Mouse (Mus musculus) neural tube, embryonic 14.5 days (tissue): ENCODE results near the gene Tmem181a. TPM values are rescaled to one million over a fixed set of nuclear protein-coding genes. Genes with fewer than 3 reads are reported as not detected.
"Not testable (repeated sequence)": the region's sequence is repeated elsewhere in the genome, so short reads cannot be mapped to it uniquely, and the experiment has no call there.

Experiments
- ATAC-seq: fragments of 200-750 bp; cut with Nextera tagmentation; 2 replicates; pipeline ENCODE4 v1.8.0; 2017; ENCODE audit warnings: low read depth, mild to moderate bottlenecking, moderate TSS enrichment, moderate library complexity
- H3K27ac ChIP-seq: fragments of 300-500 bp; sonication (generic); 2 replicates; pipeline ENCODE4 v1.5.1; 2014; ENCODE audit warnings: low read depth, mild to moderate bottlenecking, control low read depth, low read length, moderate library complexity, mixed read lengths
- H3K27me3 ChIP-seq: fragments of 300-500 bp; sonication (generic); 2 replicates; pipeline ENCODE4 v1.6.1; 2014; ENCODE audit warnings: low read length; ENCODE audit not compliant: control insufficient read depth, insufficient read depth
- H3K36me3 ChIP-seq: fragments of 300-500 bp; sonication (generic); 2 replicates; pipeline ENCODE4 v1.6.1; 2014; ENCODE audit warnings: low read length, mixed read lengths; ENCODE audit not compliant: control insufficient read depth, insufficient read depth
- H3K4me1 ChIP-seq: fragments of 300-500 bp; sonication (generic); 2 replicates; pipeline ENCODE4 v1.6.1; 2014; ENCODE audit warnings: low read length; ENCODE audit not compliant: control insufficient read depth, insufficient read depth
- H3K4me2 ChIP-seq: fragments of 300-500 bp; sonication (generic); 2 replicates; pipeline ENCODE4 v1.6.1; 2014; ENCODE audit warnings: mild to moderate bottlenecking, low read depth, low read length, control low read depth
- H3K4me3 ChIP-seq: fragments of 300-500 bp; sonication (generic); 2 replicates; pipeline ENCODE4 v1.5.1; 2014; ENCODE audit warnings: low read depth, low read length, control low read depth, mixed read lengths
- H3K9ac ChIP-seq: fragments of 300-500 bp; sonication (generic); replicated peaks from 2 replicates; pipeline ENCODE4 v1.6.1; 2014; ENCODE audit warnings: low read depth, mild to moderate bottlenecking, control low read depth, low read length, mixed read lengths
- H3K9me3 ChIP-seq: fragments of 300-500 bp; sonication (generic); 2 replicates; pipeline ENCODE4 v1.6.1; 2016; ENCODE audit warnings: low read length; ENCODE audit not compliant: control insufficient read depth
- WGBS: fragments of 180-500 bp; shearing (Covaris S2); extraction: QIAGEN DNeasy Blood & Tissue Kit; methylation state at CpG from one replicate; pipeline ENCODE4 v1.1.7; 2014; 5-methylcytosine and 5-hydroxymethylcytosine counted together
- polyA plus RNA-seq: library from polyadenylated mRNA; unstranded; fragments of >200 nt; fragmentation: Nextera tagmentation; extraction: Ambion mirVana; gene quantifications from 2 replicates; pipeline ENCODE4 v1.2.1, GENCODE M21; 2014

Gene Tmem181a
- polyA plus RNA-seq, 1 experiment from 2014 or later = 63.1 TPM

DNA sequence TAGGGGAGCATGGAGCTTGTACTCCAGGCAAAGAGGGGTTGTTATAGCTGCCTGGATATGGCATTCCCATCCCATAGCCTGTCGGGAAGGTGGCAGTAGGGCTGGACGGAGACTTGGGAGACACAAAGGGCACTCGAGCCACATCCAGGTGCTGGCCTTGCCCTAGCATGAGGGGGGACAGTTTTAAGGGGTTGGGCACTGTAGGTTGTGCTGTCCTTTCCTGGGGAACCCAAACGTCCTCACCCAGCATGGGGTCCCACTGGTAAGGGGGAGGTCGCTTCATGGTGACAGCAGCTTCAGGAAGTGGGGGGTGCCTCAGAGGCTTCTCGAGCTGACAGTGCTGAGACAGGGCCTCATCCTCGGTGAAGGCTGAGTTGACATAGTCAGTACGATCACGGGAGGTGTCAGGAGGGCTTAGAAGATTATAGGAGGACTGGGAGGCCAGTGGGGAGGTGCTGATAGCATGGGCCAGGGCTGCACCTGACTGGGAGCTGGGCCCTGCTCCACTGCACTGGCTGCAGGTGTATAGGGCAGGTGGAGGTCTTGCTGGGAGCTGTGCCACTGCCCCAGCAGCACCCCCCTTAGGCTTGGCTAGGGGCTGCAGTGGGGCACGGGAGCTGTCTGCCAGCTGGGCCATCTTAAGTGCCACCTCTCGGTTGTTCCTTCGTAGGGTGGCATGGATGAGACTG, 86.1 kb downstream of the Tmem181a start:
- H3K9ac ChIP-seq, H3K36me3 ChIP-seq, H3K4me1 ChIP-seq, H3K4me2 ChIP-seq, H3K9me3 ChIP-seq, H3K4me3 ChIP-seq, ATAC-seq, H3K27ac ChIP-seq, H3K27me3 ChIP-seq: not testable (repeated sequence)
- no CpG with 5 or more reads among the region's 12 CpGs for WGBS

GRCm38 (mm10) chr17:6355256-6355655, 98.6 kb downstream of the Tmem181a start:
- H3K9me3 ChIP-seq, H3K4me3 ChIP-seq, H3K27me3 ChIP-seq, H3K4me2 ChIP-seq, H3K27ac ChIP-seq, H3K4me1 ChIP-seq, H3K9ac ChIP-seq, H3K36me3 ChIP-seq, ATAC-seq: not testable (repeated sequence)
- 92% methylated on average over 10 of the region's 10 CpGs for WGBS

Other genes with a start within 250 kb of the Tmem181a start
- 12.6 and 13.0 TPM in 2 replicates for gene Serac1, start 177.1 kb upstream of the Tmem181a start, polyA plus RNA-seq
- 217 and 229 TPM in 2 replicates for gene Gtf2h5, start 177.1 kb upstream of the Tmem181a start, polyA plus RNA-seq
- 162 and 238 TPM in 2 replicates for gene Tulp4, start 150.4 kb upstream of the Tmem181a start, polyA plus RNA-seq
- 54.9 and 63.3 TPM in 2 replicates for gene Dynlt1a, start 60.6 kb downstream of the Tmem181a start, polyA plus RNA-seq
- gene Dynlt1b, start 173.3 kb downstream of the Tmem181a start, polyA plus RNA-seq = 1,448 and 1,501 TPM in 2 replicates